Mouse (Mus musculus) bone marrow macrophage, adult 2 months (primary cell): ENCODE data around the gene Heg1.

ENCODE experiments used
- CTCF ChIP-seq: IDR thresholded peaks from 2 replicates; pipeline ENCODE4 v1.5.1; 2012; ENCODE audit warnings: low read depth, mild to moderate bottlenecking, low read length, moderate library complexity
- POLR2A ChIP-seq: IDR thresholded peaks from 2 replicates; pipeline ENCODE4 v1.6.1; 2012; ENCODE audit warnings: mild to moderate bottlenecking, low read depth, low read length, borderline replicate concordance

- TF ChIP-seq CTCF = no peak
- no peak for TF ChIP-seq POLR2A
These were observed 14.2 kb downstream of the Heg1 start for GRCm38 (mm10) chr16:33698277-33698790.
